Mouse (Mus musculus) CH12.LX (cell line): ENCODE measurements around the gene Golga7b. TPM values are rescaled to one million over a fixed set of nuclear protein-coding genes. Genes with fewer than 3 reads are reported as not detected.

Source experiments
- DNase-seq: peaks from one replicate; pipeline ENCODE4 v3.0.0-alpha.2; 2013; ENCODE audit errors: extremely low read depth
- H3K27ac ChIP-seq: 2 replicates; pipeline ENCODE4 v1.5.1; 2012; ENCODE audit warnings: low read depth, mild to moderate bottlenecking, control low read depth, moderate library complexity; ENCODE audit not compliant: insufficient read depth
- H3K27me3 ChIP-seq: replicated peaks from 2 replicates; pipeline ENCODE3; 2012; ENCODE audit warnings: inconsistent platforms
- H3K36me3 ChIP-seq, 2 experiments: replicated peaks in 1 of 2; 2 replicates each; pipeline versions ENCODE3 to v1.6.1; 2012; ENCODE audit warnings: inconsistent platforms in 1 of 2, low read length in 1 of 2, mild to moderate bottlenecking in 1 of 2, mixed read lengths in 1 of 2, moderate library complexity in 1 of 2; ENCODE audit not compliant: control insufficient read depth in 1 of 2, insufficient read depth in 1 of 2
- H3K4me1 ChIP-seq, 2 experiments: 2 replicates each; pipeline ENCODE4 v1.6.1; 2012; ENCODE audit warnings: inconsistent platforms in 1 of 2, moderate library complexity in 1 of 2; ENCODE audit not compliant: insufficient read depth in 2 of 2, control insufficient read depth in 1 of 2
- H3K4me2 ChIP-seq: 2 replicates; pipeline ENCODE4 v1.6.1; 2012; ENCODE audit warnings: low read depth, mild to moderate bottlenecking, control low read depth; ENCODE audit not compliant: poor library complexity, insufficient read depth, severe bottlenecking
- H3K4me3 ChIP-seq, 3 experiments: fragments of 150-350 bp in 1 of 3; sonication (generic) in 1 of 3; replicated peaks in 1 of 3; 2 replicates each; pipeline versions ENCODE3 to v1.5.1; 2011 to 2012; ENCODE audit warnings: low read depth in 2 of 3, low read length in 2 of 3, mild to moderate bottlenecking in 2 of 3, moderate library complexity in 2 of 3, control low read depth in 1 of 3, improper control_type of control experiment in 1 of 3, inconsistent platforms in 1 of 3, mixed read lengths in 1 of 3; ENCODE audit not compliant: poor library complexity in 1 of 3
- H3K79me2 ChIP-seq: replicated peaks from 2 replicates; pipeline ENCODE4 v1.6.1; 2012; ENCODE audit warnings: mild to moderate bottlenecking, moderate library complexity; ENCODE audit not compliant: control insufficient read depth, poor library complexity, insufficient read depth, severe bottlenecking; ENCODE audit errors: extremely low read depth
- H3K9ac ChIP-seq: 2 replicates; pipeline ENCODE4 v1.6.1; 2012; ENCODE audit warnings: low read depth, mild to moderate bottlenecking, control low read depth, moderate library complexity; ENCODE audit not compliant: insufficient read depth
- H3K9me3 ChIP-seq: replicated peaks from 2 replicates; pipeline ENCODE3; 2012; ENCODE audit warnings: low read length, inconsistent platforms, mixed read lengths
- BHLHE40 ChIP-seq: IDR thresholded peaks from 2 replicates; pipeline ENCODE4 v1.6.1; 2011; ENCODE audit warnings: mild to moderate bottlenecking, low read depth, low read length, improper control_type of control experiment
- E2F4 ChIP-seq: IDR thresholded peaks from 2 replicates; pipeline ENCODE4 v1.6.1; 2011; ENCODE audit warnings: low read depth, low read length, improper control_type of control experiment; ENCODE audit not compliant: insufficient replicate concordance
- HCFC1 ChIP-seq: IDR thresholded peaks from 2 replicates; pipeline ENCODE4 v1.6.1; 2012; ENCODE audit warnings: low read depth, mild to moderate bottlenecking, inconsistent platforms, low read length, improper control_type of control experiment
- JUN ChIP-seq: IDR thresholded peaks from 2 replicates; pipeline ENCODE4 v1.6.1; 2011; ENCODE audit warnings: low read depth, mild to moderate bottlenecking, low read length, improper control_type of control experiment, moderate library complexity; ENCODE audit not compliant: insufficient read depth
- JUND ChIP-seq: conservative IDR thresholded peaks from 2 replicates; pipeline ENCODE4 v1.6.1; 2011; ENCODE audit warnings: low read depth, low read length, improper control_type of control experiment
- MAFK ChIP-seq: IDR thresholded peaks from 2 replicates; pipeline ENCODE4 v1.6.1; 2011; ENCODE audit warnings: low read length, improper control_type of control experiment; ENCODE audit not compliant: insufficient replicate concordance
- MAX ChIP-seq: IDR thresholded peaks from 2 replicates; pipeline ENCODE4 v1.6.1; 2011; ENCODE audit warnings: low read length, improper control_type of control experiment
- MAZ ChIP-seq: IDR thresholded peaks from 2 replicates; pipeline ENCODE4 v1.6.1; 2012; ENCODE audit warnings: low read depth, mild to moderate bottlenecking, inconsistent platforms, low read length, improper control_type of control experiment, moderate library complexity
- MEF2A ChIP-seq: IDR thresholded peaks from 2 replicates; pipeline ENCODE4 v1.6.1; 2014; ENCODE audit warnings: low read depth, mild to moderate bottlenecking, inconsistent platforms, low read length, improper control_type of control experiment, borderline replicate concordance
- MXI1 ChIP-seq: IDR thresholded peaks from 2 replicates; pipeline ENCODE4 v1.6.1; 2011; ENCODE audit warnings: mild to moderate bottlenecking, low read depth, low read length, improper control_type of control experiment
- MYC ChIP-seq: IDR thresholded peaks from 2 replicates; pipeline ENCODE4 v1.6.1; 2011; ENCODE audit warnings: low read depth, mild to moderate bottlenecking, improper control_type of control experiment, low read length
- NRF1 ChIP-seq: IDR thresholded peaks from 2 replicates; pipeline ENCODE4 v1.6.1; 2014; ENCODE audit warnings: low read depth, mild to moderate bottlenecking, inconsistent platforms, low read length, improper control_type of control experiment, moderate library complexity
- POLR2A ChIP-seq: IDR thresholded peaks from 2 replicates; pipeline ENCODE4 v1.6.1; 2011; ENCODE audit warnings: low read depth, mild to moderate bottlenecking, improper control_type of control experiment, low read length
- POLR2AphosphoS2 ChIP-seq: IDR thresholded peaks from 2 replicates; pipeline ENCODE4 v1.6.1; 2011; ENCODE audit warnings: low read depth, low read length, improper control_type of control experiment
- RCOR1 ChIP-seq: conservative IDR thresholded peaks from 2 replicates; pipeline ENCODE4 v1.6.1; 2012; ENCODE audit warnings: low read depth, mild to moderate bottlenecking, inconsistent platforms, low read length, improper control_type of control experiment
- TBP ChIP-seq: conservative IDR thresholded peaks from 2 replicates; pipeline ENCODE4 v1.6.1; 2011; ENCODE audit warnings: low read depth, low read length, improper control_type of control experiment
- TCF12 ChIP-seq: IDR thresholded peaks from 2 replicates; pipeline ENCODE4 v1.6.1; 2014; ENCODE audit warnings: low read depth, mild to moderate bottlenecking, inconsistent platforms, low read length, improper control_type of control experiment
- USF1 ChIP-seq: IDR thresholded peaks from 2 replicates; pipeline ENCODE4 v1.6.1; 2014; ENCODE audit warnings: low read depth, mild to moderate bottlenecking, inconsistent platforms, low read length, improper control_type of control experiment
- ZC3H11A ChIP-seq: IDR thresholded peaks from 2 replicates; pipeline ENCODE4 v1.6.1; 2012; ENCODE audit warnings: low read depth, mild to moderate bottlenecking, inconsistent platforms, low read length, improper control_type of control experiment
- ZNF384 ChIP-seq: IDR thresholded peaks from 2 replicates; pipeline ENCODE4 v1.6.1; 2012; ENCODE audit warnings: low read depth, low read length, improper control_type of control experiment, inconsistent platforms
- dilution Hi-C: fragments of 300-500 bp; cut with MboI; formaldehyde crosslinking; loops from 2 replicates; pipeline ENCODE4 v1.14.3; 2020; ENCODE audit warnings: low sequenced_read_pairs; ENCODE audit not compliant: extremely low pct_unique_long_range_greater_than_20kb, extremely low pct_ligation_motif_present
- in situ Hi-C: fragments of 300-500 bp; cut with MboI; formaldehyde crosslinking; loops from 3 replicates; pipeline ENCODE4 v1.14.3; 2019; ENCODE audit warnings: low sequenced_read_pairs, low pct_ligation_motif_present, low pct_unique_long_range_greater_than_20kb, mixed read lengths
- polyA plus RNA-seq: library from polyadenylated mRNA; unstranded; fragments of >175 nt; gene quantifications from 2 replicates; pipeline ENCODE4 v1.2.1, GENCODE M21; 2012; ENCODE audit warnings: low read depth; ENCODE audit not compliant: insufficient read length
- total RNA-seq, 2 experiments: library from RNA; depleted of rRNA; stranded (reverse); fragments of 300-350 nt in 1 of 2; fragments of >200 nt in 1 of 2; gene quantifications; 2 replicates each; pipeline ENCODE4 v1.2.3; 2012 to 2014

Golga7b gene
- total and polyA plus RNA-seq, 3 experiments: 0.07 to 0.19 (median 0.08) TPM

GRCm38 (mm10) chr19:42303210-42303813 lies 55.9 kb downstream of the Golga7b start:
- no peaks in the 10 kb centered on the region for H3K79me2 ChIP-seq
- no peaks in the 10 kb centered on the region for H3K36me3 ChIP-seq
- dilution Hi-C loops (no loop called here), in situ Hi-C loops (no loop called here)
- no peak overlapping the region for H3K4me3 ChIP-seq
- peaks cover 0 to 13% of the 10 kb centered on the region in 2 experiments; a peak in 2 of 4 replicates for H3K4me1 ChIP-seq
- TF ChIP-seq BHLHE40: peak; percentile 38; the same call in 1 of the 2 replicates
- TF ChIP-seq MXI1: no peak
- no peak overlapping the region for H3K4me2 ChIP-seq
- H3K27ac ChIP-seq: no peak overlapping the region
- no peak for DNase-seq
- no peaks in the 10 kb centered on the region for H3K9me3 ChIP-seq
- peaks cover 77% of the 10 kb centered on the region for H3K27me3 ChIP-seq
- no peak overlapping the region for H3K9ac ChIP-seq

GRCm38 (mm10) chr19:42304506-42304905 lies 57.1 kb downstream of the Golga7b start:
- H3K27me3 ChIP-seq: peaks cover 81% of the 10 kb centered on the region
- TF ChIP-seq TCF12: no peak
- TF ChIP-seq JUND: no peak
- no peak for TF ChIP-seq HCFC1
- no peak for TF ChIP-seq MAFK
- no peak for TF ChIP-seq TBP
- no peak for TF ChIP-seq POLR2AphosphoS2
- no peak for TF ChIP-seq ZNF384
- no peak for TF ChIP-seq MAZ
- no peak for TF ChIP-seq ZC3H11A
- no peak for TF ChIP-seq RCOR1
- TF ChIP-seq MAX: no peak
- TF ChIP-seq JUN: no peak
- no peak for TF ChIP-seq E2F4
- TF ChIP-seq NRF1: no peak
- no peak for TF ChIP-seq USF1
- no peak for TF ChIP-seq MYC
- no peak for TF ChIP-seq POLR2A
- TF ChIP-seq MEF2A: no peak
- TF ChIP-seq, all 38 proteins: peak for 0
- dilution Hi-C loops: no loop called here

More at GRCm38 (mm10) chr19:42304506-42304905, 57.1 kb downstream of the Golga7b start:
- H3K36me3 ChIP-seq: no peaks in the 10 kb centered on the region
- H3K4me1 ChIP-seq: peaks cover 0 to 13% of the 10 kb centered on the region in 2 experiments; a peak in 2 of 4 replicates
- no peak overlapping the region for H3K9ac ChIP-seq
- no peak overlapping the region for H3K4me3 ChIP-seq
- DNase-seq: no peak
- H3K4me2 ChIP-seq: no peak overlapping the region
- H3K9me3 ChIP-seq: no peaks in the 10 kb centered on the region
- in situ Hi-C loops: no loop called here
- H3K79me2 ChIP-seq: no peaks in the 10 kb centered on the region
- H3K27ac ChIP-seq: no peak overlapping the region
